Mouse (Mus musculus) heart, embryonic 15.5 days (tissue): ENCODE results near the gene Tex45. TPM values are rescaled to one million over a fixed set of nuclear protein-coding genes. Genes with fewer than 3 reads are reported as not detected.

Experiments used
- ATAC-seq: fragments of 200-750 bp; cut with Nextera tagmentation; replicated peaks from 2 replicates; pipeline ENCODE4 v1.8.0; 2017; ENCODE audit warnings: low read depth, moderate TSS enrichment; ENCODE audit not compliant: insufficient number of reproducible peaks, insufficient read depth, low FRiP score
- H3K27ac ChIP-seq: fragments of 300-500 bp; sonication (generic); 2 replicates; pipeline ENCODE4 v1.5.1; 2015; ENCODE audit warnings: mild to moderate bottlenecking, inconsistent platforms
- H3K27me3 ChIP-seq: fragments of 300-500 bp; sonication (generic); 2 replicates; pipeline ENCODE4 v1.6.1; 2015; ENCODE audit warnings: inconsistent platforms
- H3K36me3 ChIP-seq: fragments of 300-500 bp; sonication (generic); 2 replicates; pipeline ENCODE4 v1.6.1; 2015; ENCODE audit warnings: mild to moderate bottlenecking, inconsistent platforms
- H3K4me1 ChIP-seq: fragments of 300-500 bp; sonication (generic); replicated peaks from 2 replicates; pipeline ENCODE4 v1.6.1; 2015; ENCODE audit warnings: inconsistent platforms
- H3K4me2 ChIP-seq: fragments of 300-500 bp; sonication (generic); 2 replicates; pipeline ENCODE4 v1.6.1; 2015; ENCODE audit warnings: inconsistent platforms, mild to moderate bottlenecking, moderate library complexity
- H3K4me3 ChIP-seq: fragments of 300-500 bp; sonication (generic); 2 replicates; pipeline ENCODE4 v1.5.1; 2015; ENCODE audit warnings: mild to moderate bottlenecking, inconsistent platforms
- H3K9ac ChIP-seq: fragments of 300-500 bp; sonication (generic); 2 replicates; pipeline ENCODE4 v1.6.1; 2015; ENCODE audit warnings: mild to moderate bottlenecking, inconsistent platforms
- H3K9me3 ChIP-seq: fragments of 300-500 bp; sonication (generic); replicated peaks from 2 replicates; pipeline ENCODE4 v1.6.1; 2016; ENCODE audit warnings: inconsistent platforms
- WGBS: fragments of 180-500 bp; shearing (Covaris S2); methylation state at CpG from one replicate; pipeline ENCODE4 v1.1.7; 2015; ENCODE audit warnings: mixed read lengths; 5-methylcytosine and 5-hydroxymethylcytosine counted together
- polyA plus RNA-seq: library from polyadenylated mRNA; unstranded; fragments of >200 nt; fragmentation: Nextera tagmentation; extraction: Ambion mirVana; gene quantifications from 2 replicates; pipeline ENCODE4 v1.2.1, GENCODE M21; 2015

The Tex45 gene
- polyA plus RNA-seq, 1 experiment from 2014 or later = not detected

DNA sequence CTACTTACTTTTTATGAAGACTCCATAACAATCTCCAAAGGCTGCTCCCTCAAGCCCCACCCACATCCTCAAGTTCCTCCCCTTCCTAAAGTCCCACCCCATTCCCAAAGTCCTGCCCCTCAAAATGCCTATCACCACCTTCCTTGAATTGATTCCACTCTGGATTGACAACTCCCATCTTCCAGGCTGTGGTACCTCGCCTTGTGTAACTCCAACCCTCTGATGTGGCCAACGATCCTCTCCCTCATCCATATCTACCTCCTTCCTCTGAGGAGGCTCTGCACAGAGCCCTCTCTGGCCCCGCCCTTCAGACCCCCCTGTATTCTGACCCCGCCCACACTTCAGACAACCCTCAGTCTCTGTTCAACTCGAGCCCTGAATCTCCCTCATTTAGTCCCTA is 14.5 kb downstream of the Tex45 start:
- H3K36me3 ChIP-seq = no peaks in the 10 kb centered on the region
- no peak overlapping the region for H3K4me3 ChIP-seq
- H3K4me2 ChIP-seq = no peak overlapping the region
- no peak; the same call in 1 of the 2 replicates for ATAC-seq
- H3K27me3 ChIP-seq = no peaks in the 10 kb centered on the region
- 27% methylated on average over 5 of the region's 5 CpGs for WGBS
- H3K9ac ChIP-seq = no peak overlapping the region
- H3K27ac ChIP-seq = no peak overlapping the region
- H3K4me1 ChIP-seq = 0 out of 2 replicates have a peak, but pooled peaks cover 2% of the 10 kb centered on the region
- H3K9me3 ChIP-seq = no peaks in the 10 kb centered on the region

GRCm38 (mm10) chr8:3492901-3493844 is 22.5 kb downstream of the Tex45 start, which contains the start of gene Zfp358:
Zfp358 (plus strand) TSS chr8:3493138.
- peak within 1 kb of the TSS; percentile 99 for H3K4me3 ChIP-seq
- peaks cover 21% of the 10 kb centered on the region for H3K36me3 ChIP-seq
- no peaks in the 10 kb centered on the region for H3K27me3 ChIP-seq
- no peaks in the 10 kb centered on the region for H3K9me3 ChIP-seq
- H3K9ac ChIP-seq = peak within 1 kb of the TSS; percentile 98
- peak; percentile 89 for ATAC-seq
- H3K4me2 ChIP-seq = peak within 1 kb of the TSS; percentile 73
- WGBS = 1% methylated on average over 53 of the region's 64 CpGs
- H3K27ac ChIP-seq = peak within 1 kb of the TSS; percentile 85
- H3K4me1 ChIP-seq = peaks cover 9% of the 10 kb centered on the region

GRCm38 (mm10) chr8:3493845-3494208 is 23.2 kb downstream of the Tex45 start:
- no peaks in the 10 kb centered on the region for H3K9me3 ChIP-seq
- peak overlapping the region; percentile 85 for H3K27ac ChIP-seq
- 20% methylated on average over 6 of the region's 6 CpGs for WGBS

DNA sequence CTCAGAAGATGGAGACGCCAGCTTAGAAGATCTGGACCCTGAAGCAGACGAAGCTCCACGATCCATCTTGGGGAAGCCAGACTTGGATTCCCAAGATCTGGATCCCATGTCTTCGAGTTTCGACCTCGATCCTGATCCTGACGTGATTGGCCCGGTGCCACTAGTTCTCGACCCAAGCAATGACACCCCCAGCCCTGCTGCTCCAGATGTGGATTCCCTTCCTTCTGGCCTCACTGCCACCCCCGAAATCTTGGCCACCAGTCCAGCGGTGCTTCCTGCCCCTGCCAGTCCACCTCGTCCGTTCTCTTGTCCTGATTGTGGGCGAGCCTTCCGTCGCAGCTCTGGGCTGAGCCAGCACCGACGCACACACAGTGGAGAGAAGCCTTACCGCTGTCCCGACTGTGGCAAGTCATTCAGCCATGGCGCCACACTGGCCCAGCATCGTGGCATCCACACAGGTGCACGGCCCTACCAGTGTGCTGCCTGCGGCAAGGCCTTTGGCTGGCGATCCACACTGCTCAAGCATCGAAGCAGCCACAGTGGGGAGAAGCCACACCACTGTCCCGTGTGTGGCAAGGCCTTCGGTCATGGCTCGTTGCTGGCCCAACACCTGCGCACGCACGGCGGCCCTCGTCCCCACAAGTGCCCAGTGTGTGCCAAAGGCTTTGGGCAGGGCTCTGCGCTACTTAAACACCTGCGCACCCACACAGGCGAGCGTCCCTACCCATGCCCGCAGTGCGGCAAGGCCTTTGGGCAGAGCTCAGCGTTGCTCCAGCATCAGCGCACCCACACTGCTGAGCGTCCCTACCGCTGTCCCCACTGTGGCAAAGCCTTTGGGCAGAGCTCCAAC is 25.1 kb downstream of the Tex45 start:
- Histone ChIP-seq H3K36me3 (peaks cover 21% of the 10 kb centered on the region), H3K27me3 (no peaks in the 10 kb centered on the region), H3K4me3 (no peak overlapping the region), H3K27ac (no peak overlapping the region), H3K9ac (no peak overlapping the region), H3K4me2 (no peak overlapping the region), H3K9me3 (no peaks in the 10 kb centered on the region), H3K4me1 (peaks cover 14% of the 10 kb centered on the region)
- 94% methylated on average over 44 of the region's 44 CpGs for WGBS
- no peak for ATAC-seq

More at GRCm38 (mm10) chr8:3493845-3494208, 23.2 kb downstream of the Tex45 start:
- peak overlapping the region; percentile 98 for H3K9ac ChIP-seq
- peak overlapping the region; percentile 99 for H3K4me3 ChIP-seq
- no peaks in the 10 kb centered on the region for H3K27me3 ChIP-seq
- H3K36me3 ChIP-seq = peaks cover 21% of the 10 kb centered on the region
- ATAC-seq = no peak
- peaks cover 9% of the 10 kb centered on the region for H3K4me1 ChIP-seq
- H3K4me2 ChIP-seq = peak overlapping the region; percentile 73

- peaks cover 20% of the 10 kb centered on the region for H3K4me1 ChIP-seq
- H3K9me3 ChIP-seq = no peaks in the 10 kb centered on the region
- H3K27me3 ChIP-seq = no peaks in the 10 kb centered on the region
- no peak overlapping the region for H3K9ac ChIP-seq
- WGBS = 86% methylated on average over 15 of the region's 15 CpGs
- H3K4me2 ChIP-seq = no peak overlapping the region
- peaks cover 21% of the 10 kb centered on the region for H3K36me3 ChIP-seq
- H3K4me3 ChIP-seq = no peak overlapping the region
- ATAC-seq = no peak
- H3K27ac ChIP-seq = no peak overlapping the region
These were observed 25.7 kb downstream of the Tex45 start for GRCm38 (mm10) chr8:3496428-3496748.

- Histone ChIP-seq H3K4me3 (no peak overlapping the region), H3K4me1 (peaks cover 21% of the 10 kb centered on the region), H3K27ac (no peak overlapping the region), H3K9me3 (no peaks in the 10 kb centered on the region), H3K4me2 (no peak overlapping the region), H3K36me3 (peaks cover 21% of the 10 kb centered on the region), H3K27me3 (no peaks in the 10 kb centered on the region), H3K9ac (no peak overlapping the region)
- 92% methylated on average over 3 of the region's 3 CpGs for WGBS
- no peak for ATAC-seq
These were observed 27.9 kb downstream of the Tex45 start for GRCm38 (mm10) chr8:3498583-3498982.

DNA sequence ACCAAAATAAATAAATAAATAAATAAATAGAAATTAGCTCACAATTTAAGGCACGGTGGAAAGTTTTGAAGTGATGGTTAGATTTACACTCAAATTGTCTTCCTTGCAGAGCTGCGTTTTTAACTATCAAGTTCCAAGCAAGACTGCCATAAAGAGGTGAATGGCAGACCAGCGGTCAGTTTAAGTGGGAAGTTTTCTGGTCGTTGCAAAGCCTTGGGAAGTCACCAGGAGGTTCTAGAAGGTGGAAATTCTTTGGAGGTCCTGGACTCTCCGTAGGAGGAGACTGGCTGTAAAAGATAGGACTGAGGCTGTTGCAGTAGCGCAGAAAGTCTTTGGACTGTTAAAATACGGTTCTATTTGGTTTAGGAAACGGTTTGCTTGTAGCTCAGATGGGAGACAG is 29.1 kb downstream of the Tex45 start:
- peak; percentile 23 for ATAC-seq
- H3K27me3 ChIP-seq = no peaks in the 10 kb centered on the region
- no peaks in the 10 kb centered on the region for H3K9me3 ChIP-seq
- WGBS = 5% methylated on average over 8 of the region's 8 CpGs
- peak overlapping the region; percentile 91 for H3K9ac ChIP-seq
- H3K4me1 ChIP-seq = peaks cover 12% of the 10 kb centered on the region
- peaks cover 21% of the 10 kb centered on the region for H3K36me3 ChIP-seq
- H3K4me2 ChIP-seq = peak overlapping the region; percentile 84
- peak overlapping the region; percentile 84 for H3K4me3 ChIP-seq
- peak overlapping the region; percentile 92 for H3K27ac ChIP-seq

GRCm38 (mm10) chr8:3500235-3501090 is 29.8 kb downstream of the Tex45 start, which contains the start of gene Mcoln1:
Mcoln1 (plus strand) TSS chr8:3500457.
- peak within 1 kb of the TSS; percentile 92 for H3K27ac ChIP-seq
- H3K9ac ChIP-seq = peak within 1 kb of the TSS; percentile 91
- peaks cover 18% of the 10 kb centered on the region for H3K36me3 ChIP-seq
- peaks cover 12% of the 10 kb centered on the region for H3K4me1 ChIP-seq
- ATAC-seq = peak; percentile 89
- no peaks in the 10 kb centered on the region for H3K27me3 ChIP-seq
- H3K9me3 ChIP-seq = no peaks in the 10 kb centered on the region
- WGBS = under 1% methylated on average over 69 of the region's 70 CpGs
- H3K4me3 ChIP-seq = peak within 1 kb of the TSS; percentile 84
- peak within 1 kb of the TSS; percentile 84 for H3K4me2 ChIP-seq

- Histone ChIP-seq H3K4me1 (peaks cover 12% of the 10 kb centered on the region), H3K4me2 (no peak overlapping the region), H3K9me3 (no peaks in the 10 kb centered on the region), H3K9ac (no peak overlapping the region), H3K27ac (no peak overlapping the region), H3K36me3 (peaks cover 18% of the 10 kb centered on the region), H3K27me3 (no peaks in the 10 kb centered on the region), H3K4me3 (no peak overlapping the region)
- ATAC-seq = no peak
- 72% methylated on average over 4 of the region's 4 CpGs for WGBS
These were observed 31.6 kb downstream of the Tex45 start for GRCm38 (mm10) chr8:3502217-3502616.

- H3K9ac ChIP-seq = no peak overlapping the region
- H3K4me1 ChIP-seq = no peaks in the 10 kb centered on the region
- no peak overlapping the region for H3K4me3 ChIP-seq
- H3K9me3 ChIP-seq = no peaks in the 10 kb centered on the region
- 78% methylated on average over 6 of the region's 6 CpGs for WGBS
- no peak overlapping the region for H3K4me2 ChIP-seq
- no peak for ATAC-seq
- peaks cover 57% of the 10 kb centered on the region for H3K36me3 ChIP-seq
- H3K27me3 ChIP-seq = no peaks in the 10 kb centered on the region
- no peak overlapping the region for H3K27ac ChIP-seq
These were observed 37.5 kb downstream of the Tex45 start for GRCm38 (mm10) chr8:3507979-3508754.
